Mouse (Mus musculus) ovary, adult 18-20 months (tissue): ENCODE measurements around the gene Vmn1r65.
"Not testable (repeated sequence)": the region's sequence is repeated elsewhere in the genome, so short reads cannot be mapped to it uniquely, and the experiment has no call there.

Experiments used
- DNase-seq: peaks from one replicate; pipeline ENCODE4 v3.0.0; 2022; ENCODE audit warnings: low spot score, mixed read lengths

Vmn1r65 gene

GRCm38 (mm10) chr7:6010910-6011309, at the start of gene Vmn1r65:
Gene Vmn1r65 (minus strand): TSS chr7:6011010.
- DNase-seq = no peak

- DNase-seq = no peak
Observed at GRCm38 (mm10) chr7:6044861-6045260, 34.1 kb upstream of the Vmn1r65 start, which contains the start of gene Nlrp4c. Gene Nlrp4c (plus strand): TSS chr7:6045161.

GRCm38 (mm10) chr7:5982426-5982825, 28.4 kb downstream of the Vmn1r65 start:
- not testable (repeated sequence) for DNase-seq

- DNase-seq = not testable (repeated sequence)
Observed at GRCm38 (mm10) chr7:5972546-5972945, 38.3 kb downstream of the Vmn1r65 start.
